Mouse (Mus musculus) erythroblast, embryonic 14.5 days (primary cell): Measurements from ENCODE around the gene 4930412O13Rik.

Experiments
- GATA1 ChIP-seq: IDR thresholded peaks from 2 replicates; pipeline ENCODE4 v1.6.1; 2012; ENCODE audit warnings: low read length, inconsistent platforms, mixed read lengths
- TAL1 ChIP-seq: IDR thresholded peaks from 3 replicates; pipeline ENCODE4 v1.6.1; 2012; ENCODE audit warnings: low read length, inconsistent platforms, mixed read lengths

GRCm38 (mm10) chr2:9882371-9882925 lies 1.4 kb downstream of the 4930412O13Rik start:
- TF ChIP-seq GATA1 (no peak), TAL1 (no peak)
